Mouse (Mus musculus) MEL (cell line): ENCODE results near the gene Fgfr3. TPM values are rescaled to one million over a fixed set of nuclear protein-coding genes. Genes with fewer than 3 reads are reported as not detected.

Experiments used
- DNase-seq: peaks from one replicate; pipeline ENCODE4 v3.0.0; 2011; ENCODE audit warnings: low read depth, low spot score
- H3K27ac ChIP-seq: 2 replicates; pipeline ENCODE4 v1.5.1; 2012; ENCODE audit warnings: low read depth, mild to moderate bottlenecking, control low read depth, low read length, moderate library complexity; ENCODE audit not compliant: control insufficient read depth
- H3K27me3 ChIP-seq, 2 experiments: fragments of 150-350 bp in 1 of 2; sonication (generic) in 1 of 2; 2 replicates each; pipeline ENCODE4 v1.6.1; 2012; ENCODE audit warnings: low read length in 2 of 2, mild to moderate bottlenecking in 2 of 2, improper control_type of control experiment in 1 of 2, moderate library complexity in 1 of 2; ENCODE audit not compliant: insufficient read depth in 2 of 2, control insufficient read depth in 1 of 2
- H3K36me3 ChIP-seq, 2 experiments: 2 replicates each; pipeline ENCODE4 v1.6.1; 2012 to 2014; ENCODE audit warnings: low read length in 2 of 2, improper control_type of control experiment in 1 of 2, inconsistent platforms in 1 of 2, mild to moderate bottlenecking in 1 of 2; ENCODE audit not compliant: insufficient read depth in 2 of 2, control insufficient read depth in 1 of 2
- H3K4me1 ChIP-seq, 2 experiments: fragments of 150-350 bp in 1 of 2; sonication (generic) in 1 of 2; 2 replicates each; pipeline ENCODE4 v1.6.1; 2012; ENCODE audit warnings: low read length in 2 of 2, improper control_type of control experiment in 1 of 2, mild to moderate bottlenecking in 1 of 2; ENCODE audit not compliant: insufficient read depth in 2 of 2, control insufficient read depth in 1 of 2
- H3K4me3 ChIP-seq, 2 experiments: fragments of 150-350 bp in 1 of 2; sonication (generic) in 1 of 2; 2 replicates each; pipeline ENCODE4 v1.5.1; 2012; ENCODE audit warnings: low read depth in 2 of 2, low read length in 2 of 2, mild to moderate bottlenecking in 2 of 2, moderate library complexity in 2 of 2, control low read depth in 1 of 2, improper control_type of control experiment in 1 of 2; ENCODE audit not compliant: control insufficient read depth in 1 of 2, insufficient read depth in 1 of 2
- H3K79me2 ChIP-seq: 2 replicates; pipeline ENCODE4 v1.6.1; 2012; ENCODE audit warnings: mild to moderate bottlenecking, low read length, moderate library complexity; ENCODE audit not compliant: control insufficient read depth, poor library complexity, insufficient read depth
- H3K9ac ChIP-seq: 2 replicates; pipeline ENCODE4 v1.6.1; 2012; ENCODE audit warnings: low read depth, mild to moderate bottlenecking, control low read depth, low read length, moderate library complexity; ENCODE audit not compliant: control insufficient read depth, poor library complexity, severe bottlenecking
- H3K9me3 ChIP-seq: fragments of 150-350 bp; sonication (generic); replicated peaks from 2 replicates; pipeline ENCODE4 v1.6.1; 2012; ENCODE audit warnings: mild to moderate bottlenecking, low read length, improper control_type of control experiment, moderate library complexity; ENCODE audit not compliant: insufficient read depth
- CTCF ChIP-seq, 3 experiments: IDR thresholded peaks in 2 of 3; conservative IDR thresholded peaks in 1 of 3; 2 replicates each; pipeline ENCODE4 v1.5.1; 2011 to 2012; ENCODE audit warnings: low read length in 3 of 3, low read depth in 2 of 3, mild to moderate bottlenecking in 2 of 3, improper control_type of control experiment in 1 of 3, inconsistent platforms in 1 of 3, mixed read lengths in 1 of 3, moderate library complexity in 1 of 3; ENCODE audit not compliant: control insufficient read depth in 1 of 3, insufficient read depth in 1 of 3, poor library complexity in 1 of 3, severe bottlenecking in 1 of 3
- E2F4 ChIP-seq: IDR thresholded peaks from 2 replicates; pipeline ENCODE4 v1.6.1; 2011; ENCODE audit warnings: low read depth, low read length, improper control_type of control experiment, borderline replicate concordance
- ELF1 ChIP-seq: IDR thresholded peaks from 2 replicates; pipeline ENCODE4 v1.6.1; 2014; ENCODE audit warnings: low read depth, mild to moderate bottlenecking, inconsistent platforms, low read length, improper control_type of control experiment, moderate library complexity
- GATA1 ChIP-seq: IDR thresholded peaks from 2 replicates; pipeline ENCODE4 v1.6.1; 2011; ENCODE audit warnings: low read depth, low read length, improper control_type of control experiment
- HCFC1 ChIP-seq: IDR thresholded peaks from 2 replicates; pipeline ENCODE4 v1.6.1; 2012; ENCODE audit warnings: low read depth, mild to moderate bottlenecking, inconsistent platforms, low read length, improper control_type of control experiment, moderate library complexity
- KAT2A ChIP-seq: conservative IDR thresholded peaks from 2 replicates; pipeline ENCODE4 v1.6.1; 2012; ENCODE audit warnings: low read depth, low read length, improper control_type of control experiment, inconsistent platforms
- MXI1 ChIP-seq: IDR thresholded peaks from 2 replicates; pipeline ENCODE4 v1.6.1; 2011; ENCODE audit warnings: mild to moderate bottlenecking, low read depth, low read length, improper control_type of control experiment
- MYB ChIP-seq: IDR thresholded peaks from 2 replicates; pipeline ENCODE4 v1.6.1; 2011; ENCODE audit warnings: mild to moderate bottlenecking, low read depth, low read length, improper control_type of control experiment
- MYC ChIP-seq: IDR thresholded peaks from 2 replicates; pipeline ENCODE4 v1.6.1; 2011; ENCODE audit warnings: low read depth, mild to moderate bottlenecking, low read length, improper control_type of control experiment, moderate library complexity
- NELFE ChIP-seq: IDR thresholded peaks from 2 replicates; pipeline ENCODE4 v1.6.1; 2011; ENCODE audit warnings: low read depth, low read length, improper control_type of control experiment
- POLR2A ChIP-seq, 2 experiments: IDR thresholded peaks; 2 replicates each; pipeline ENCODE4 v1.6.1; 2011 to 2012; ENCODE audit warnings: low read length in 2 of 2, mild to moderate bottlenecking in 2 of 2, control low read depth in 1 of 2, improper control_type of control experiment in 1 of 2, low read depth in 1 of 2, moderate library complexity in 1 of 2; ENCODE audit not compliant: control insufficient read depth in 1 of 2, insufficient read depth in 1 of 2, poor library complexity in 1 of 2
- POLR2AphosphoS2 ChIP-seq: IDR thresholded peaks from 2 replicates; pipeline ENCODE4 v1.6.1; 2011; ENCODE audit warnings: low read length, improper control_type of control experiment
- POLR2AphosphoS5 ChIP-seq: IDR thresholded peaks from 2 replicates; pipeline ENCODE4 v1.6.1; 2012; ENCODE audit warnings: low read depth, borderline replicate concordance, mild to moderate bottlenecking, inconsistent platforms, low read length, moderate library complexity, mixed read lengths
- RAD21 ChIP-seq: IDR thresholded peaks from 2 replicates; pipeline ENCODE4 v1.6.1; 2011; ENCODE audit warnings: mild to moderate bottlenecking, low read depth, low read length, improper control_type of control experiment
- SMC3 ChIP-seq: IDR thresholded peaks from 2 replicates; pipeline ENCODE4 v1.6.1; 2011; ENCODE audit warnings: low read depth, low read length, improper control_type of control experiment
- TAL1 ChIP-seq: IDR thresholded peaks from 2 replicates; pipeline ENCODE4 v1.6.1; 2012; ENCODE audit warnings: mild to moderate bottlenecking, inconsistent platforms, low read length, moderate library complexity, mixed read lengths
- UBTF ChIP-seq: IDR thresholded peaks from 2 replicates; pipeline ENCODE4 v1.6.1; 2012; ENCODE audit warnings: low read depth, mild to moderate bottlenecking, inconsistent platforms, low read length, improper control_type of control experiment, moderate library complexity, borderline replicate concordance; ENCODE audit not compliant: insufficient read depth
- ZC3H11A ChIP-seq: IDR thresholded peaks from 2 replicates; pipeline ENCODE4 v1.6.1; 2012; ENCODE audit warnings: low read depth, mild to moderate bottlenecking, inconsistent platforms, low read length, improper control_type of control experiment
- polyA plus RNA-seq, 2 experiments: library from polyadenylated mRNA; stranded (reverse) in 1 of 2; unstranded in 1 of 2; fragments of >175 nt in 1 of 2; fragments of >200 nt in 1 of 2; gene quantifications; 2 replicates each; pipeline versions ENCODE4 v1.2.1 to v1.2.4; 2012; ENCODE audit warnings: low replicate concordance in 2 of 2, low read depth in 1 of 2; ENCODE audit not compliant: insufficient read length in 2 of 2, insufficient read depth in 1 of 2, missing spikeins in 1 of 2
- total RNA-seq: library from RNA; depleted of rRNA; stranded (reverse); fragments of 300-350 nt; gene quantifications from 2 replicates; pipeline ENCODE4 v1.2.3, GENCODE M21; 2012

The Fgfr3 gene
- total and polyA plus RNA-seq, 3 experiments, result 6.0 to 10.2 TPM; not detected in 1

- no peak overlapping the region for H3K4me3 ChIP-seq
- H3K27ac ChIP-seq, result no peak overlapping the region
- H3K36me3 ChIP-seq, result no peaks in the 10 kb centered on the region
- TF ChIP-seq E2F4 (no peak), ELF1 (no peak), MXI1 (no peak), NELFE (no peak), KAT2A (no peak), SMC3 (no peak), HCFC1 (no peak), POLR2AphosphoS2 (no peak), POLR2AphosphoS5 (no peak), UBTF (no peak), MYB (no peak), RAD21 (no peak), ZC3H11A (no peak)
- no peaks in the 10 kb centered on the region for H3K79me2 ChIP-seq
- no peak for DNase-seq
- peaks cover 2 to 11% of the 10 kb centered on the region in 2 experiments for H3K27me3 ChIP-seq
- H3K9ac ChIP-seq, result no peak overlapping the region
- H3K4me1 ChIP-seq, result no peaks in the 10 kb centered on the region
- no peaks in the 10 kb centered on the region for H3K9me3 ChIP-seq
These were observed 25.0 kb upstream of the Fgfr3 start for GRCm38 (mm10) chr5:33696430-33696829.

- Histone ChIP-seq H3K36me3 (no peaks in the 10 kb centered on the region), H3K79me2 (no peaks in the 10 kb centered on the region), H3K9ac (no peak overlapping the region), H3K4me1 (no peaks in the 10 kb centered on the region), H3K9me3 (no peaks in the 10 kb centered on the region), H3K27me3 (peaks cover 2 to 11% of the 10 kb centered on the region in 2 experiments), H3K4me3 (no peak overlapping the region)
- no peak for DNase-seq
- TF ChIP-seq POLR2A (IDR thresholded peaks at IDR 0.05; ENCODE audit: control insufficient read depth in 1 of 2, insufficient read depth in 1 of 2, low read depth in 1 of 2, low read length in 2 of 2, poor library complexity in 1 of 2) (no peak), TAL1 (no peak), GATA1 (0 out of 2 replicates have a peak, but pooled peaks have one; percentile 21), CTCF (IDR thresholded peaks at IDR 0.05 in 2 of 3, conservative IDR thresholded peaks at IDR 0.05 in 1 of 3; ENCODE audit: control insufficient read depth in 1 of 3, insufficient read depth in 1 of 3, low read depth in 2 of 3, low read length in 3 of 3, poor library complexity in 1 of 3, severe bottlenecking in 1 of 3) (no peak), KAT2A (no peak), MYC (no peak), UBTF (no peak)
- TF ChIP-seq, all 39 proteins: peak for 1
- no peak overlapping the region for H3K27ac ChIP-seq
These were observed 23.9 kb upstream of the Fgfr3 start for GRCm38 (mm10) chr5:33697534-33697933.
